18 mouse cellular contexts compared by ENCODE assay signal in genomic region chr11:76392996-76393395, GRCm38 (mm10).
"Had no signal": no experiment of that assay in that cellular context is flagged by ENCODE, and none has a peak within 500 bp of the region (broad histone marks: within the 10 kb centered on the region; RNA-seq: fewer than 3 reads in every experiment).

No protein-coding gene starts in this region.

- H3K9me3 ChIP-seq: midbrain, embryonic 12.5 days; neural tube, embryonic 13.5 days; neural tube, embryonic 15.5 days had no signal

- H3K36me3 ChIP-seq: neural tube, embryonic 15.5 days had no signal

- H3K27ac ChIP-seq: midbrain, embryonic 10.5 days; midbrain, embryonic 12.5 days; neural tube, embryonic 13.5 days; neural tube, embryonic 15.5 days had no signal

- DNase-seq: lung, adult 18-20 months; lung, embryonic 14.5 days; lung, postnatal 10 days; lung, postnatal 4 days; midbrain, embryonic 14.5 days; retina, postnatal 1 day; right cerebral cortex, adult 18-20 months; right cerebral cortex, postnatal 25 days; right cerebral cortex, postnatal 4 days; spleen, adult 18-20 months; thymus, adult 18-20 months; thymus, postnatal 14 days; thymus, postnatal 4 days had no signal

- H3K4me3 ChIP-seq: midbrain, embryonic 10.5 days; midbrain, embryonic 12.5 days; myocyte; neural tube, embryonic 13.5 days; neural tube, embryonic 15.5 days had no signal

- H3K9ac ChIP-seq: lung, embryonic 14.5 days; midbrain, embryonic 12.5 days; neural tube, embryonic 13.5 days; neural tube, embryonic 15.5 days had no signal

- H3K27me3 ChIP-seq: midbrain, embryonic 12.5 days; neural tube, embryonic 13.5 days; neural tube, embryonic 15.5 days had no signal
